Mouse (Mus musculus): Measurements from ENCODE around the gene Usp10. TPM values are rescaled to one million over a fixed set of nuclear protein-coding genes. Genes with fewer than 3 reads are reported as not detected.
A peak's percentile ranks its signal among the peaks of the same experiment; 100 is the strongest.

The Usp10 gene
- total RNA-seq, 2 experiments from 2014 or later = 84.3 to 99.0 TPM

GRCm38 (mm10) chr8:119914161-119914560 lies 4.0 kb downstream of the Usp10 start:
- no peak for DNase-seq (ENCODE audit: extremely low spot score in 1 of 2, low spot score in 1 of 2)

GRCm38 (mm10) chr8:119915298-119915697 lies 5.1 kb downstream of the Usp10 start:
- no peak for DNase-seq (ENCODE audit: extremely low spot score in 1 of 2, low spot score in 1 of 2)

GRCm38 (mm10) chr8:119916237-119916892 lies 6.2 kb downstream of the Usp10 start:
- DNase-seq (ENCODE audit: extremely low spot score in 1 of 2, low spot score in 1 of 2) = no peak

GRCm38 (mm10) chr8:119917415-119917814 lies 7.3 kb downstream of the Usp10 start:
- no peak for DNase-seq (ENCODE audit: extremely low spot score in 1 of 2, low spot score in 1 of 2)

- no peak for DNase-seq (ENCODE audit: extremely low spot score in 1 of 2, low spot score in 1 of 2)
These were observed 8.0 kb downstream of the Usp10 start for GRCm38 (mm10) chr8:119918155-119918567.

- no peak for DNase-seq (ENCODE audit: extremely low spot score in 1 of 2, low spot score in 1 of 2)
These were observed 13.1 kb downstream of the Usp10 start for GRCm38 (mm10) chr8:119923259-119923658.

GRCm38 (mm10) chr8:119925428-119925827 lies 15.3 kb downstream of the Usp10 start:
- no peak for DNase-seq (ENCODE audit: extremely low spot score in 1 of 2, low spot score in 1 of 2)

- no peak for DNase-seq (ENCODE audit: extremely low spot score in 1 of 2, low spot score in 1 of 2)
These were observed 16.3 kb downstream of the Usp10 start for GRCm38 (mm10) chr8:119926474-119926873.

GRCm38 (mm10) chr8:119927422-119928092 lies 17.4 kb downstream of the Usp10 start:
- no peak for DNase-seq (ENCODE audit: extremely low spot score in 1 of 2, low spot score in 1 of 2)

GRCm38 (mm10) chr8:119931317-119931716 lies 21.2 kb downstream of the Usp10 start:
- DNase-seq (ENCODE audit: extremely low spot score in 1 of 2, low spot score in 1 of 2) = no peak

- no peak for DNase-seq (ENCODE audit: extremely low spot score in 1 of 2, low spot score in 1 of 2)
These were observed 23.5 kb downstream of the Usp10 start for GRCm38 (mm10) chr8:119933681-119934080.

GRCm38 (mm10) chr8:119935541-119935940 lies 25.4 kb downstream of the Usp10 start:
- DNase-seq (ENCODE audit: extremely low spot score in 1 of 2, low spot score in 1 of 2) = no peak

GRCm38 (mm10) chr8:119938481-119938880 lies 28.3 kb downstream of the Usp10 start:
- DNase-seq (ENCODE audit: extremely low spot score in 1 of 2, low spot score in 1 of 2) = no peak

- no peak for DNase-seq (ENCODE audit: extremely low spot score in 1 of 2, low spot score in 1 of 2)
These were observed 29.2 kb downstream of the Usp10 start for GRCm38 (mm10) chr8:119939336-119939735.

- no peak for DNase-seq (ENCODE audit: extremely low spot score in 1 of 2, low spot score in 1 of 2)
These were observed 31.3 kb downstream of the Usp10 start for GRCm38 (mm10) chr8:119941471-119941870.

- DNase-seq (ENCODE audit: extremely low spot score in 1 of 2, low spot score in 1 of 2) = no peak
These were observed 33.5 kb downstream of the Usp10 start for GRCm38 (mm10) chr8:119943616-119944015.

- peak; percentile 66 to 83 for DNase-seq (ENCODE audit: extremely low spot score in 1 of 2, low spot score in 1 of 2)
These were observed 34.1 kb downstream of the Usp10 start for GRCm38 (mm10) chr8:119944096-119944811.

GRCm38 (mm10) chr8:119946326-119946865 lies 36.2 kb downstream of the Usp10 start:
- DNase-seq (ENCODE audit: extremely low spot score in 1 of 2, low spot score in 1 of 2) = no peak

GRCm38 (mm10) chr8:119947653-119948052 lies 37.5 kb downstream of the Usp10 start:
- DNase-seq (ENCODE audit: extremely low spot score in 1 of 2, low spot score in 1 of 2) = no peak

GRCm38 (mm10) chr8:119948340-119948739 lies 38.2 kb downstream of the Usp10 start:
- DNase-seq (ENCODE audit: extremely low spot score in 1 of 2, low spot score in 1 of 2) = no peak

GRCm38 (mm10) chr8:119952282-119952681 lies 42.1 kb downstream of the Usp10 start:
- DNase-seq (ENCODE audit: extremely low spot score in 1 of 2, low spot score in 1 of 2) = no peak

Measured in layer of hippocampus, postnatal 25 days (tissue).